10 mouse cellular contexts compared by ENCODE assay signal in genomic region chr19:53821241-53822120, GRCm38 (mm10).
DNase-seq lines count a peak whose midpoint lies in the region; ATAC-seq and TF ChIP-seq lines count a peak whose summit lies in the region.
"Had no signal": no experiment of that assay in that cellular context is flagged by ENCODE, and none has a peak within 500 bp of the region (broad histone marks: within the 10 kb centered on the region; RNA-seq: fewer than 3 reads in every experiment).

No protein-coding gene starts in this region.

- no peaks in the 10 kb centered on the region for H3K36me3 ChIP-seq in forebrain, embryonic 10.5 days (replicated peaks)
- H3K36me3 ChIP-seq in forebrain, embryonic 16.5 days (ENCODE audit: control insufficient read depth, insufficient read depth) = no peaks in the 10 kb centered on the region
- no peaks in the 10 kb centered on the region for H3K36me3 ChIP-seq in lung, embryonic 15.5 days
- H3K36me3 ChIP-seq in forebrain, postnatal 0 days (ENCODE audit: insufficient read depth) = no peaks in the 10 kb centered on the region

- peak overlapping the region; percentile 71 for H3K27ac ChIP-seq in forebrain, embryonic 10.5 days
- H3K27ac ChIP-seq in forebrain, embryonic 16.5 days (ENCODE audit: low read length) = no peak overlapping the region
- peak overlapping the region; percentile 82 for H3K27ac ChIP-seq in lung, embryonic 15.5 days
- H3K27ac ChIP-seq in forebrain, postnatal 0 days (ENCODE audit: low read depth, low read length) = no peak overlapping the region; the same call in 1 of the 2 replicates

- DNase-seq in forebrain, embryonic 10.5 days (ENCODE audit: extremely low spot score, low spot score) = no peak
- DNase-seq in lung, adult 2 months = no peak
- no peak for DNase-seq in forebrain, postnatal 0 days
- no peak for DNase-seq in ovary, postnatal 10 days (ENCODE audit: low spot score)
- DNase-seq in adrenal gland, postnatal 25 days = no peak
- DNase-seq: B cell, adult 2 months had no signal

- H3K27me3 ChIP-seq in forebrain, embryonic 10.5 days (ENCODE audit: poor library complexity, severe bottlenecking) = no peaks in the 10 kb centered on the region
- H3K27me3 ChIP-seq in forebrain, embryonic 16.5 days (replicated peaks; ENCODE audit: control insufficient read depth, insufficient read depth, low read length) = no peaks in the 10 kb centered on the region
- no peaks in the 10 kb centered on the region for H3K27me3 ChIP-seq in lung, embryonic 15.5 days
- H3K27me3 ChIP-seq in forebrain, postnatal 0 days (ENCODE audit: insufficient read depth, low read length) = no peaks in the 10 kb centered on the region

- TF ChIP-seq CTCF in lung, adult 2 months (IDR thresholded peaks at IDR 0.05; ENCODE audit: insufficient read depth, low read length) = no peak
- 0 out of 2 replicates have a peak, but pooled peaks have one; percentile 7 for TF ChIP-seq CTCF in forebrain, postnatal 0 days (IDR thresholded peaks at IDR 0.05; ENCODE audit: low read depth)

- WGBS in forebrain, embryonic 10.5 days = 53% methylated on average over 13 of the region's 13 CpGs
- WGBS in forebrain, embryonic 16.5 days = 30% methylated on average over 13 of the region's 13 CpGs
- WGBS in lung, embryonic 15.5 days = 41% methylated on average over 13 of the region's 13 CpGs
- 57% methylated on average over 13 of the region's 13 CpGs for WGBS in lung, adult 2 months
- 38% methylated on average over 13 of the region's 13 CpGs for WGBS in forebrain, postnatal 0 days

- ATAC-seq in forebrain, embryonic 16.5 days = no peak; the same call in 1 of the 2 replicates
- peak; percentile 59; the same call in 1 of the 2 replicates for ATAC-seq in lung, embryonic 15.5 days (ENCODE audit: borderline replicate concordance, extremely low read depth, low FRiP score, low TSS enrichment)
- peak; percentile 80 for ATAC-seq in forebrain, postnatal 0 days
- 0 out of 2 replicates have a peak, but pooled peaks have one; percentile 24 for ATAC-seq in megakaryocyte progenitor cell, adult 5-6 weeks (replicated peaks; ENCODE audit: poor library complexity)
- ATAC-seq: midbrain, embryonic 16.5 days had no signal

- H3K4me2 ChIP-seq in forebrain, embryonic 16.5 days (ENCODE audit: low read length) = no peak overlapping the region
- 0 out of 2 replicates have a peak overlapping the region, but pooled peaks have one; percentile 2 for H3K4me2 ChIP-seq in lung, embryonic 15.5 days
- no peak overlapping the region for H3K4me2 ChIP-seq in forebrain, postnatal 0 days (ENCODE audit: low read depth)

- TF ChIP-seq POLR2A in lung, adult 2 months (IDR thresholded peaks at IDR 0.05; ENCODE audit: borderline replicate concordance, extremely low read depth, low read depth, low read length) = no peak

- H3K4me1 ChIP-seq in forebrain, embryonic 10.5 days = peaks cover 35% of the 10 kb centered on the region
- 0 out of 2 replicates have a peak, but pooled peaks cover 2% of the 10 kb centered on the region for H3K4me1 ChIP-seq in forebrain, embryonic 16.5 days (replicated peaks; ENCODE audit: control insufficient read depth, insufficient read depth, low read length)
- peaks cover 14% of the 10 kb centered on the region for H3K4me1 ChIP-seq in lung, embryonic 15.5 days
- no peaks in the 10 kb centered on the region for H3K4me1 ChIP-seq in lung, adult 2 months (ENCODE audit: control insufficient read depth, insufficient read depth, low read length)
- no peaks in the 10 kb centered on the region for H3K4me1 ChIP-seq in forebrain, postnatal 0 days (ENCODE audit: insufficient read depth)

- H3K4me3 ChIP-seq in forebrain, embryonic 10.5 days = no peak overlapping the region
- H3K4me3 ChIP-seq in forebrain, embryonic 16.5 days (replicated peaks; ENCODE audit: low read length) = no peak overlapping the region
- no peak overlapping the region for H3K4me3 ChIP-seq in lung, embryonic 15.5 days
- H3K4me3 ChIP-seq in lung, adult 2 months (replicated peaks; ENCODE audit: extremely low read depth, low read depth, low read length) = no peak overlapping the region
- H3K4me3 ChIP-seq in forebrain, postnatal 0 days (ENCODE audit: low read depth, low read length) = no peak overlapping the region

- H3K9ac ChIP-seq in forebrain, embryonic 16.5 days (replicated peaks; ENCODE audit: low read depth, low read length) = no peak overlapping the region
- no peak overlapping the region for H3K9ac ChIP-seq in lung, embryonic 15.5 days
- H3K9ac ChIP-seq in forebrain, postnatal 0 days = no peak overlapping the region

- no peaks in the 10 kb centered on the region for H3K9me3 ChIP-seq in forebrain, embryonic 10.5 days
- no peaks in the 10 kb centered on the region for H3K9me3 ChIP-seq in forebrain, embryonic 16.5 days (ENCODE audit: control insufficient read depth, low read length)
- H3K9me3 ChIP-seq in lung, embryonic 15.5 days = no peaks in the 10 kb centered on the region
- no peaks in the 10 kb centered on the region for H3K9me3 ChIP-seq in forebrain, postnatal 0 days (ENCODE audit: low read length)

Comparison
In these comparisons a context has a peak if more than half of its experiments do, and no peak if none do; other contexts are left out.
1. H3K27ac ChIP-seq: peak in forebrain, embryonic 10.5 days (single experiment) and lung, embryonic 15.5 days (single experiment); none in forebrain, embryonic 16.5 days (single experiment) and forebrain, postnatal 0 days (single experiment).